Mouse (Mus musculus) hindbrain, embryonic 12.5 days (tissue): Measurements from ENCODE around the gene 2010111I01Rik. TPM values are rescaled to one million over a fixed set of nuclear protein-coding genes. Genes with fewer than 3 reads are reported as not detected.

ENCODE experiments used
- ATAC-seq: fragments of 200-750 bp; cut with Nextera tagmentation; 2 replicates; pipeline ENCODE4 v1.8.0; 2017; ENCODE audit warnings: moderate TSS enrichment; ENCODE audit not compliant: low FRiP score
- H3K27ac ChIP-seq: fragments of 300-500 bp; sonication (generic); 2 replicates; pipeline ENCODE4 v1.5.1; 2016; ENCODE audit warnings: mild to moderate bottlenecking
- H3K27me3 ChIP-seq: fragments of 300-500 bp; sonication (generic); 2 replicates; pipeline ENCODE4 v1.6.1; 2016; ENCODE audit warnings: mild to moderate bottlenecking
- H3K36me3 ChIP-seq: fragments of 300-500 bp; sonication (generic); 2 replicates; pipeline ENCODE4 v1.6.1; 2016; ENCODE audit warnings: mild to moderate bottlenecking
- H3K4me1 ChIP-seq: fragments of 300-500 bp; sonication (generic); 2 replicates; pipeline ENCODE4 v1.6.1; 2016
- H3K4me2 ChIP-seq: fragments of 300-500 bp; sonication (generic); replicated peaks from 2 replicates; pipeline ENCODE4 v1.6.1; 2016; ENCODE audit warnings: mild to moderate bottlenecking
- H3K4me3 ChIP-seq: fragments of 300-500 bp; sonication (generic); 2 replicates; pipeline ENCODE4 v1.5.1; 2016; ENCODE audit warnings: mild to moderate bottlenecking
- H3K9ac ChIP-seq: fragments of 300-500 bp; sonication (generic); 2 replicates; pipeline ENCODE4 v1.6.1; 2016; ENCODE audit warnings: mild to moderate bottlenecking, moderate library complexity
- H3K9me3 ChIP-seq: fragments of 300-500 bp; sonication (generic); replicated peaks from 2 replicates; pipeline ENCODE4 v1.6.1; 2016; ENCODE audit warnings: mild to moderate bottlenecking
- WGBS: fragments of 180-500 bp; shearing (Covaris S2); methylation state at CpG from one replicate; pipeline ENCODE4 v1.1.7; 2016; 5-methylcytosine and 5-hydroxymethylcytosine counted together
- polyA plus RNA-seq: library from polyadenylated mRNA; unstranded; fragments of >200 nt; fragmentation: Nextera tagmentation; extraction: Ambion mirVana; gene quantifications from 2 replicates; pipeline ENCODE4 v1.2.1, GENCODE M21; 2016

Gene 2010111I01Rik
- polyA plus RNA-seq, 1 experiment from 2014 or later = 47.6 TPM

- Histone ChIP-seq H3K9ac (no peak overlapping the region), H3K36me3 (no peaks in the 10 kb centered on the region), H3K27me3 (no peaks in the 10 kb centered on the region), H3K4me3 (no peak overlapping the region), H3K4me2 (no peak overlapping the region), H3K9me3 (no peaks in the 10 kb centered on the region), H3K4me1 (peaks cover 17% of the 10 kb centered on the region; the same call in 1 of the 2 replicates), H3K27ac (no peak overlapping the region)
- no peak for ATAC-seq
- WGBS = 85% methylated on average over 8 of the region's 8 CpGs
Measured at GRCm38 (mm10) chr13:63249741-63250431, 285.2 kb downstream of the 2010111I01Rik start.

- 91% methylated on average over 8 of the region's 8 CpGs for WGBS
- 0 out of 2 replicates have a peak, but pooled peaks cover 12% of the 10 kb centered on the region for H3K4me1 ChIP-seq
- no peak overlapping the region for H3K27ac ChIP-seq
- H3K4me2 ChIP-seq = no peak overlapping the region
- no peaks in the 10 kb centered on the region for H3K27me3 ChIP-seq
- no peaks in the 10 kb centered on the region for H3K9me3 ChIP-seq
- ATAC-seq = no peak
- H3K4me3 ChIP-seq = no peak overlapping the region
- H3K9ac ChIP-seq = no peak overlapping the region
- no peaks in the 10 kb centered on the region for H3K36me3 ChIP-seq
Measured at GRCm38 (mm10) chr13:63250441-63250980, 285.8 kb downstream of the 2010111I01Rik start.

GRCm38 (mm10) chr13:63251118-63251889 lies 286.6 kb downstream of the 2010111I01Rik start:
- WGBS = 72% methylated on average over 12 of the region's 12 CpGs
- Histone ChIP-seq H3K9me3 (no peaks in the 10 kb centered on the region), H3K27ac (no peak overlapping the region), H3K4me1 (0 out of 2 replicates have a peak, but pooled peaks cover 12% of the 10 kb centered on the region), H3K4me2 (no peak overlapping the region), H3K36me3 (no peaks in the 10 kb centered on the region), H3K9ac (no peak overlapping the region), H3K27me3 (no peaks in the 10 kb centered on the region), H3K4me3 (no peak overlapping the region)
- no peak for ATAC-seq

GRCm38 (mm10) chr13:63252295-63253010 lies 287.8 kb downstream of the 2010111I01Rik start:
- H3K27ac ChIP-seq = no peak overlapping the region
- H3K4me2 ChIP-seq = no peak overlapping the region
- WGBS = 83% methylated on average over 2 of the region's 2 CpGs
- 0 out of 2 replicates have a peak, but pooled peaks cover 6% of the 10 kb centered on the region for H3K36me3 ChIP-seq
- H3K4me3 ChIP-seq = no peak overlapping the region
- H3K9me3 ChIP-seq = no peaks in the 10 kb centered on the region
- no peaks in the 10 kb centered on the region for H3K27me3 ChIP-seq
- H3K4me1 ChIP-seq = 0 out of 2 replicates have a peak, but pooled peaks cover 10% of the 10 kb centered on the region
- H3K9ac ChIP-seq = no peak overlapping the region
- no peak for ATAC-seq

- H3K4me1 ChIP-seq = 0 out of 2 replicates have a peak, but pooled peaks cover 10% of the 10 kb centered on the region
Measured at GRCm38 (mm10) chr13:63253147-63253546, 288.5 kb downstream of the 2010111I01Rik start.

GRCm38 (mm10) chr13:63253886-63254636 lies 289.4 kb downstream of the 2010111I01Rik start:
- no peaks in the 10 kb centered on the region for H3K9me3 ChIP-seq
- no peak overlapping the region for H3K4me3 ChIP-seq
- H3K27me3 ChIP-seq = no peaks in the 10 kb centered on the region
- 85% methylated on average over 7 of the region's 7 CpGs for WGBS
- H3K27ac ChIP-seq = no peak overlapping the region
- peaks cover 10% of the 10 kb centered on the region; the same call in 1 of the 2 replicates for H3K4me1 ChIP-seq
- no peak overlapping the region for H3K9ac ChIP-seq
- ATAC-seq = no peak
- 0 out of 2 replicates have a peak, but pooled peaks cover 6% of the 10 kb centered on the region for H3K36me3 ChIP-seq
- no peak overlapping the region for H3K4me2 ChIP-seq

More at GRCm38 (mm10) chr13:63253147-63253546, 288.5 kb downstream of the 2010111I01Rik start:
- 79% methylated on average over 5 of the region's 5 CpGs for WGBS
- Histone ChIP-seq H3K4me3 (no peak overlapping the region), H3K36me3 (0 out of 2 replicates have a peak, but pooled peaks cover 6% of the 10 kb centered on the region), H3K4me2 (no peak overlapping the region), H3K27me3 (no peaks in the 10 kb centered on the region), H3K27ac (no peak overlapping the region), H3K9ac (no peak overlapping the region), H3K9me3 (no peaks in the 10 kb centered on the region)
- ATAC-seq = no peak

- Histone ChIP-seq H3K9ac (no peak overlapping the region), H3K36me3 (0 out of 2 replicates have a peak, but pooled peaks cover 6% of the 10 kb centered on the region), H3K27ac (no peak overlapping the region), H3K9me3 (no peaks in the 10 kb centered on the region), H3K4me1 (peaks cover 19% of the 10 kb centered on the region), H3K27me3 (no peaks in the 10 kb centered on the region), H3K4me3 (no peak overlapping the region), H3K4me2 (no peak overlapping the region)
- ATAC-seq = no peak
- WGBS = 83% methylated on average over 5 of the region's 5 CpGs
Measured at GRCm38 (mm10) chr13:63255519-63256011, 290.9 kb downstream of the 2010111I01Rik start.

GRCm38 (mm10) chr13:63256146-63256545 lies 291.5 kb downstream of the 2010111I01Rik start:
- peaks cover 23% of the 10 kb centered on the region for H3K4me1 ChIP-seq
- 0 out of 2 replicates have a peak, but pooled peaks cover 6% of the 10 kb centered on the region for H3K36me3 ChIP-seq
- ATAC-seq = no peak
- H3K9ac ChIP-seq = no peak overlapping the region
- H3K4me3 ChIP-seq = no peak overlapping the region
- no peaks in the 10 kb centered on the region for H3K27me3 ChIP-seq
- no peaks in the 10 kb centered on the region for H3K9me3 ChIP-seq
- no peak overlapping the region for H3K27ac ChIP-seq
- WGBS = 87% methylated on average over 6 of the region's 6 CpGs
- H3K4me2 ChIP-seq = no peak overlapping the region

GRCm38 (mm10) chr13:63256807-63257206 lies 292.1 kb downstream of the 2010111I01Rik start:
- no peaks in the 10 kb centered on the region for H3K27me3 ChIP-seq
- H3K4me3 ChIP-seq = no peak overlapping the region
- WGBS = 63% methylated on average over 7 of the region's 7 CpGs
- no peaks in the 10 kb centered on the region for H3K9me3 ChIP-seq
- H3K4me1 ChIP-seq = peaks cover 23% of the 10 kb centered on the region
- H3K9ac ChIP-seq = no peak overlapping the region
- H3K36me3 ChIP-seq = 0 out of 2 replicates have a peak, but pooled peaks cover 6% of the 10 kb centered on the region
- ATAC-seq = no peak
- H3K27ac ChIP-seq = no peak overlapping the region
- no peak overlapping the region for H3K4me2 ChIP-seq

- peaks cover 23% of the 10 kb centered on the region for H3K4me1 ChIP-seq
- no peak overlapping the region for H3K4me3 ChIP-seq
- no peak overlapping the region for H3K27ac ChIP-seq
- no peak for ATAC-seq
- H3K9ac ChIP-seq = no peak overlapping the region
- H3K4me2 ChIP-seq = no peak overlapping the region
- no peaks in the 10 kb centered on the region for H3K9me3 ChIP-seq
- H3K27me3 ChIP-seq = no peaks in the 10 kb centered on the region
- H3K36me3 ChIP-seq = 0 out of 2 replicates have a peak, but pooled peaks cover 6% of the 10 kb centered on the region
- WGBS = 67% methylated on average over 6 of the region's 6 CpGs
Measured at GRCm38 (mm10) chr13:63258167-63258582, 293.5 kb downstream of the 2010111I01Rik start.

GRCm38 (mm10) chr13:63258671-63259070 lies 294.0 kb downstream of the 2010111I01Rik start:
- H3K36me3 ChIP-seq = 0 out of 2 replicates have a peak, but pooled peaks cover 6% of the 10 kb centered on the region
- no peaks in the 10 kb centered on the region for H3K27me3 ChIP-seq
- no peaks in the 10 kb centered on the region for H3K9me3 ChIP-seq
- 94% methylated on average over 4 of the region's 4 CpGs for WGBS
- H3K9ac ChIP-seq = no peak overlapping the region
- no peak for ATAC-seq
- no peak overlapping the region for H3K4me2 ChIP-seq
- no peak overlapping the region for H3K4me3 ChIP-seq
- peaks cover 23% of the 10 kb centered on the region for H3K4me1 ChIP-seq
- no peak overlapping the region for H3K27ac ChIP-seq
